Mouse (Mus musculus) spleen, adult 2 months (tissue): ENCODE measurements around the gene Gm42688. TPM values are rescaled to one million over a fixed set of nuclear protein-coding genes. Genes with fewer than 3 reads are reported as not detected.
A peak's percentile ranks its signal among the peaks of the same experiment; 100 is the strongest.

ENCODE experiments used
- DNase-seq, 2 experiments: peaks; one replicate each; pipeline versions ENCODE4 v3.0.0 to v3.0.0-alpha.2; 2012 to 2021; ENCODE audit warnings: low spot score in 2 of 2, low read depth in 1 of 2
- H3K27ac ChIP-seq: fragments of 200-500 bp; 2 replicates; pipeline ENCODE4 v1.5.1; 2012; ENCODE audit warnings: low read length, inconsistent platforms; ENCODE audit not compliant: insufficient read depth
- H3K27me3 ChIP-seq: fragments of 200-500 bp; 2 replicates; pipeline ENCODE4 v1.6.1; 2012; ENCODE audit warnings: mild to moderate bottlenecking, moderate library complexity, low read length, inconsistent platforms; ENCODE audit not compliant: control insufficient read depth, insufficient read depth
- H3K36me3 ChIP-seq: fragments of 200-500 bp; 2 replicates; pipeline ENCODE4 v1.6.1; 2012; ENCODE audit warnings: mild to moderate bottlenecking, low read length, inconsistent platforms; ENCODE audit not compliant: control insufficient read depth, insufficient read depth
- H3K4me1 ChIP-seq: fragments of 200-500 bp; 2 replicates; pipeline ENCODE4 v1.6.1; 2011; ENCODE audit warnings: inconsistent platforms; ENCODE audit not compliant: control insufficient read depth, insufficient read depth, insufficient read length
- H3K4me3 ChIP-seq: fragments of 200-500 bp; 2 replicates; pipeline ENCODE4 v1.5.1; 2011; ENCODE audit warnings: mild to moderate bottlenecking, inconsistent platforms; ENCODE audit not compliant: insufficient read depth, insufficient read length; ENCODE audit errors: extremely low read depth
- CTCF ChIP-seq: fragments of 200-500 bp; IDR thresholded peaks from 2 replicates; pipeline ENCODE4 v1.5.1; 2011; ENCODE audit warnings: mild to moderate bottlenecking, inconsistent platforms; ENCODE audit not compliant: insufficient read depth, insufficient read length, insufficient replicate concordance; ENCODE audit errors: extremely low read depth
- POLR2A ChIP-seq: fragments of 200-500 bp; IDR thresholded peaks from 2 replicates; pipeline ENCODE4 v1.6.1; 2011; ENCODE audit warnings: low read depth, low read length, inconsistent platforms
- WGBS: fragments of 180-500 bp; shearing (Covaris S2); methylation state at CpG from one replicate; pipeline ENCODE4 v1.1.7; 2018; 5-methylcytosine and 5-hydroxymethylcytosine counted together
- polyA plus RNA-seq: library from polyadenylated mRNA; depleted of rRNA; stranded (reverse); fragments of >200 nt; gene quantifications from 2 replicates; pipeline ENCODE4 v1.2.3, GENCODE M21; 2012

Gm42688 gene
- polyA plus RNA-seq, 1 experiment = 6.5 TPM

DNA sequence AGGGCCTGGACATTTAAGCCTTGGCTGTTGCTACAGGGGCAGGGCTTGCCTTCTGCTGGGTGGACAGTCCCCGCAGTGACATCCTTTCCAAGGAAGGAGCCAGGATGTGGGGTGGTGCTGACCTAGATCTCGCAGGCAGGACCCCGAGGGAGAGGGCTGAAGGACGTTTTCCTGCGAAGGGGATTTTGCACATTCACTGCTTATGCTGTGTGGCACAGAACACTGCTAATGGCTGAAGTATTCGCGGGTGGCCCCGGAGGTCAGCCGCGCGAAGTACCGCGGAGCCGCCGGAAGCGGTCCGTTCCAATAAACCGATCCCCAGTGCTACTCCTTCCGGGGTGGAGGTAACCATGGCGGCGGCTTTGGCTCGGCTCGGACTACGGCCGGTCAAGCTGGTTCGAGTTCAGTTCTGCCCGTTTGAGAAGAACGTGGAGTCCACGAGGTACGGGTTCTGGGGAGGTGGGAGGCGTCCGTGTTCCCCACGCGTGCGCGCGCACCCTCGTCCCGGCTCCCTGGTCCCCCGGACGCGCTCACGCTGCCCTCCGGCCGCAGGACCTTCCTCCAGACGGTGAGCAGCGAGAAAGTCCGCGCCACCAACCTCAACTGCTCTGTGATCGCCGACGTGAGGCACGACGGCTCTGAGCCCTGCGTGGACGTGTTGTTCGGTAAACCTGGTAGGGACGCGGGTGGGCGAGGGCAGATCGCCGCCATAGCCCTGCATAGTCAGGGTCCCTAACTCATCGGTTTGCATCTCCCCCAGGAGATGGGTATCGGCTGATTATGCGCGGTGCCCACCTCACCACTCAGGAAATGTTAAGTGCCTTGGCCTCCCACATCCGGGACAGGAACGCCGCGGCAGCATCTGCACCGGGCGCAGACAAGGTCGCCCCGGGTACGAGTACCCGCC lies 7.6 kb downstream of the Gm42688 start, which contains the start of gene Mrpl53:
Gene Mrpl53 (plus strand): TSS at position 279 of the 907 bp plus-strand sequence.
- TF ChIP-seq CTCF (no peak; the same call in 1 of the 2 replicates), POLR2A (peak; percentile 61)
- H3K27ac ChIP-seq = peak within 1 kb of the TSS; percentile 88
- peaks cover 2% of the 10 kb centered on the region; the same call in 1 of the 2 replicates for H3K4me1 ChIP-seq
- under 1% methylated on average over 76 of the region's 76 CpGs for WGBS
- no peaks in the 10 kb centered on the region for H3K36me3 ChIP-seq
- peak in 1 of 2 experiments; percentile 75 for DNase-seq
- peak within 1 kb of the TSS; percentile 93 for H3K4me3 ChIP-seq
- H3K27me3 ChIP-seq = no peaks in the 10 kb centered on the region

DNA sequence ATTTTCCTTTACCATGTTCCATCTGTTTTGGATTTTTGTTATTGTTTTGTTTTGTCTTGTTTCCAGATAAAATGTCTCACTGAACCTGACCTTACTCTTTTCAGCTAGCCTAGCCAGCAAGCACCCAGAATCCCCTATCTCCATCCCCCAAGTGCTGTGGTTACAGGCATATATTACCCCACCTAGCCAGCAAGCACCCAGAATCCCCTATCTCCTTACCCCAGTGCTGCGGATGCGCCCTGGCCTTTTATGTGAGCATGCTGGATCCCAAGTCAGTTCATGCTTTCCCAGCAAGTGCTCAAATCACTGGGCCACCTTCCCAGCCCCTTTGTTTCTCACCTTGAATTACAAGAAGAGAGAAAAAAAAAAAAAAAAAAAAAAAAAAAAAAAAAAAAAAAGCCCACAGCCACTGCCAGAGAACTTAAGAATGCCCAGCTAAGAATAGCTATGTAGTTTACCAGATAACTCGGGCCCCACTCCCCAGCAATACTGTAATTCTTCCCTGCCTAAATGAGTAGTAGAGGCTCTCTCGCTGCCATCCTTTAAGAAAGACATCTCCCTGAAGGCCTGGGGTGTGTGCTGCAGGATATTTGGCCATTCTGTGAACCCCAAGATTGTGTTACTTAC lies 10.2 kb downstream of the Gm42688 start:
- no peak for DNase-seq
- no peak for TF ChIP-seq CTCF
- TF ChIP-seq POLR2A = no peak
- Histone ChIP-seq H3K27me3 (no peaks in the 10 kb centered on the region), H3K36me3 (no peaks in the 10 kb centered on the region), H3K27ac (no peak overlapping the region), H3K4me3 (no peak overlapping the region), H3K4me1 (peaks cover 7% of the 10 kb centered on the region)
- 84% methylated on average over 4 of the region's 4 CpGs for WGBS

DNA sequence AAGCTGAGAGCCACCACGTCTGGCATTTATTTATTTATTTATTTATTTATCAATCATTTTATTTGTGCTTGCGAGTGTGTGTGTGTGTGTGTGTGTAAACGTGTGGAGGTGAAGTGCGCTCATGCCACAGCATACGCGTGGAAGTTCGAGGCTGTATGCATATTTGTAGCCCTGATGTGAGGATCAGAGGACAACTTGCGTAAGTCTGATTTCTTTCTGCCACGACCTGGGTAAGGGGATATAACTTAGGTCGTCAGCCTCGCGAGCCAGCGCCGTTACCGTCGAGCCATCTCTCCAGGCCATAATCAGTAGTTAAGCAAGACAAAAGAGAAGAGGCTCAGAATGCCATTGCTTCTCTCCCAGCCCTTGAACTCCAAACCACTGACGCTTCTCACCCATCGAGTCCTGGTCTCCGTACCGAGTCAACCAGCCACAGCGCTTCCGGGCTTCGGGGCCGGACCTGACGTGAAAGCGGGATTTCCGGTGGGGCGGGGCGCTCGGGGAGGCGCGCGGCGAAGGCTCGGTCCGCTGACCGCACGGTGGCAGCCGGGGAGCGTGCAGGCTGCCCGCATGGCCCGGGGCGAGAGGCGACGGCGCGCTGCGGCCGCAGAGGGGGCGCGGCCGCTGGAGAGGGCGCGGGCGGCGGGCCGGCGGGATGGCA lies 13.7 kb downstream of the Gm42688 start, which contains the start of gene Mogs:
Gene Mogs (plus strand): TSS at position 486 of the 661 bp plus-strand sequence.
- TF ChIP-seq POLR2A = peak; percentile 97
- peak; percentile 14; the same call in 1 of the 2 replicates for TF ChIP-seq CTCF
- Histone ChIP-seq H3K4me3 (peak within 1 kb of the TSS; percentile 75), H3K36me3 (peaks cover 2% of the 10 kb centered on the region), H3K4me1 (peaks cover 12% of the 10 kb centered on the region), H3K27me3 (no peaks in the 10 kb centered on the region), H3K27ac (peak within 1 kb of the TSS; percentile 88)
- DNase-seq = peak; percentile 74 to 94
- WGBS = under 1% methylated on average over 49 of the region's 58 CpGs

DNA sequence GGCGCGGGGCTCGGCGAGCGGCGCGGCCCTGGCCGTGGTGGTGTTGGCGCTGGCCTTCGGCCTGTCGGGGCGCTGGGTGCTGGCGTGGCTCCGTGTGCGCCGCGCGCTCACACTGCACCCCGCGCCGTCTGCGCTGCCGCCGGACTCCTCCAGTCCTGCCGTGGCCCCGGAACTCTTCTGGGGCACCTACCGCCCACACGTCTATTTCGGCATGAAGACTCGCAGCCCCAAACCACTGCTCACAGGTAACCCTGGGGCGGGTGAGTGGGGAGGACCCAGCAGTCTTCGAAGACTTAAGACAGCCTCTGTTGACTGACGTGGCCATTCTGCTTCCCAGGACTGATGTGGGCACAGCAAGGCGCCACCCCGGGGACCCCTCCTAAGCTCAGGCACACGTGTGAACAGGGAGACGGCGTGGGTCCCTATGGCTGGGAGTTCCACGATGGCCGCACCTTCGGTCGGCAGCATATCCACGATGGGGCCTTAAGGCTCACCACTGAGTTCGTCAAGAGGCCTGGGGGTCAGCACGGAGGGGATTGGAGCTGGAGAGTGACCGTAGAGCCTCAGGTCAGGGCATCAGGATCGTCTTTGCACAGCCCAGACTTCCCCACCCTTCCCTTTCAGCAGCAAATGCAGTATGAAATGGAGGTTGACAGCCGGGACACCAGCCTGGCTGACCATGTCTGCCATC lies 14.4 kb downstream of the Gm42688 start:
- Histone ChIP-seq H3K36me3 (peaks cover 2% of the 10 kb centered on the region), H3K4me1 (peaks cover 17% of the 10 kb centered on the region), H3K27me3 (no peaks in the 10 kb centered on the region), H3K4me3 (peak overlapping the region; percentile 75), H3K27ac (peak overlapping the region; percentile 43)
- TF ChIP-seq POLR2A (no peak), CTCF (no peak)
- WGBS = 3% methylated on average over 41 of the region's 48 CpGs
- peak in 1 of 2 experiments; percentile 36 for DNase-seq

DNA sequence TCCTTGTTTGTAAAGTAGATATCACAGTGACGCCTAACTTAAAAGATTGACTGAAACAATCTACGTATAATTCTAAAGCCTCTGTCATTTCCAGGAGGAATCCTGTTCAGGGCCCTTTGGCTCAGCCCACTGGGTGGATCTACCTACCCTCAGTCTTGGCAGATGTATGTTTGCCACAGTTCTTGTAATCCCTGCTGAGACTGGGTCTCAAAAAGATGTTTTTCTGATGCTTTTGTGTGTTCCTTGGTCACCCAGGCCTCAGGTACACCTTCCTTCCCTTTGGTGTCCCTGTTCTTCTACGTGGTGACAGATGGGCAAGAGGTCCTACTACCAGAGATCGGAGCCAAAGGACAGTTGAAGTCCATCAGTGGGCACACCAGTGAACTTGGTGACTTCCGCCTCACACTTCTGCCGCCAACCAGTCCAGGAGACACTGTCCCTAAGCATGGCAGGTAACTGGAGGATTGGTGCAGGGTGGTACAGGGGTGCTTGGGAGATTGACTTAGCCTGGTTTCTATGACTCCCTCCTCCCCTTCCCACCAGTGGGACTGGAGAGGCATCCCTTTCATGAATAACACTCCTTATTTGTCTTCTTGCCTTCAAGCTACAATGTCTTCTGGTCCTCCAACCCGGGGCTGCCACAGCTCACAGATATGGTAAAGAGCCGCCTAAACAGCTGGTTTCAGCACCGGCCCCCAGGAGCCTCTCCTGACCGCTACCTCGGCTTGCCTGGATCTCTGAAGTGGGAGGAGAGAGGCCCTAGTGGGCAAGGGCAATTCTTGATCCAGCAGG lies 15.2 kb downstream of the Gm42688 start:
- Histone ChIP-seq H3K27ac (no peak overlapping the region), H3K36me3 (peaks cover 2% of the 10 kb centered on the region), H3K4me1 (peaks cover 17% of the 10 kb centered on the region), H3K27me3 (no peaks in the 10 kb centered on the region), H3K4me3 (0 out of 2 replicates have a peak overlapping the region, but pooled peaks have one; percentile 75)
- DNase-seq = no peak
- no peak for TF ChIP-seq CTCF
- no peak for TF ChIP-seq POLR2A
- WGBS = 85% methylated on average over 11 of the region's 11 CpGs
